Mouse (Mus musculus) mesoderm, embryonic 11.5 days (tissue): Measurements from ENCODE around the gene Ehf.

Source experiments
- DNase-seq: peaks from one replicate; pipeline ENCODE4 v3.0.0-alpha.2; 2012; ENCODE audit warnings: low read depth, low spot score

Gene Ehf

GRCm38 (mm10) chr2:103294526-103294925, 8.6 kb downstream of the Ehf start:
- DNase-seq = peak; percentile 27

GRCm38 (mm10) chr2:103293751-103294150, 9.3 kb downstream of the Ehf start:
- DNase-seq = no peak

- DNase-seq = no peak
Observed at GRCm38 (mm10) chr2:103293214-103293613, 9.9 kb downstream of the Ehf start.

- no peak for DNase-seq
Observed at GRCm38 (mm10) chr2:103290705-103291269, 12.3 kb downstream of the Ehf start.

- DNase-seq = no peak
Observed at GRCm38 (mm10) chr2:103290167-103290566, 12.9 kb downstream of the Ehf start.

- DNase-seq = no peak
Observed at GRCm38 (mm10) chr2:103289407-103289950, 13.6 kb downstream of the Ehf start.

- no peak for DNase-seq
Observed at GRCm38 (mm10) chr2:103287716-103288115, 15.4 kb downstream of the Ehf start.

- DNase-seq = no peak
Observed at GRCm38 (mm10) chr2:103285561-103285960, 17.5 kb downstream of the Ehf start.

- no peak for DNase-seq
Observed at GRCm38 (mm10) chr2:103283730-103284129, 19.3 kb downstream of the Ehf start.

GRCm38 (mm10) chr2:103282184-103282750, 20.8 kb downstream of the Ehf start:
- no peak for DNase-seq

- no peak for DNase-seq
Observed at GRCm38 (mm10) chr2:103279927-103280326, 23.2 kb downstream of the Ehf start.

GRCm38 (mm10) chr2:103278476-103278875, 24.6 kb downstream of the Ehf start:
- no peak for DNase-seq

- no peak for DNase-seq
Observed at GRCm38 (mm10) chr2:103277794-103278193, 25.3 kb downstream of the Ehf start.

GRCm38 (mm10) chr2:103275316-103275960, 27.6 kb downstream of the Ehf start:
- DNase-seq = no peak

- no peak for DNase-seq
Observed at GRCm38 (mm10) chr2:103274803-103275202, 28.3 kb downstream of the Ehf start.

- no peak for DNase-seq
Observed at GRCm38 (mm10) chr2:103274270-103274669, 28.8 kb downstream of the Ehf start.

GRCm38 (mm10) chr2:103271481-103271880, 31.6 kb downstream of the Ehf start:
- DNase-seq = no peak

GRCm38 (mm10) chr2:103270556-103271160, 32.4 kb downstream of the Ehf start:
- DNase-seq = no peak

- DNase-seq = no peak
Observed at GRCm38 (mm10) chr2:103239086-103239485, 64.0 kb downstream of the Ehf start.

GRCm38 (mm10) chr2:103226781-103227180, 76.3 kb downstream of the Ehf start:
- DNase-seq = no peak

GRCm38 (mm10) chr2:103220871-103221270, 82.2 kb downstream of the Ehf start:
- DNase-seq = no peak

GRCm38 (mm10) chr2:103218323-103218722, 84.8 kb downstream of the Ehf start:
- no peak for DNase-seq

GRCm38 (mm10) chr2:103215801-103216200, 87.3 kb downstream of the Ehf start:
- no peak for DNase-seq
